Mouse (Mus musculus): ENCODE data around the gene Cux2. TPM values are rescaled to one million over a fixed set of nuclear protein-coding genes. Genes with fewer than 3 reads are reported as not detected.

The Cux2 gene
- polyA plus RNA-seq, 1 experiment: not detected

GRCm38 (mm10) chr5:121944021-121944790 is 105.7 kb downstream of the Cux2 start:
- Histone ChIP-seq H3K27me3 (replicated peaks) (peaks cover 75% of the 10 kb centered on the region), H3K4me1 (0 out of 2 replicates have a peak, but pooled peaks cover 3% of the 10 kb centered on the region), H3K9me3 (no peaks in the 10 kb centered on the region), H3K36me3 (replicated peaks; ENCODE audit: low read length) (no peaks in the 10 kb centered on the region), H3K4me3 (replicated peaks) (no peak overlapping the region)
- no peak for TF ChIP-seq FLI1 (IDR thresholded peaks at IDR 0.05; ENCODE audit: low read length)
- TF ChIP-seq GATA1 (IDR thresholded peaks at IDR 0.05; ENCODE audit: borderline replicate concordance, low read length): no peak

- H3K9me3 ChIP-seq: no peaks in the 10 kb centered on the region
- H3K4me1 ChIP-seq: 0 out of 2 replicates have a peak, but pooled peaks cover 3% of the 10 kb centered on the region
- no peak for TF ChIP-seq FLI1 (IDR thresholded peaks at IDR 0.05; ENCODE audit: low read length)
- H3K27me3 ChIP-seq (replicated peaks): peaks cover 71% of the 10 kb centered on the region
- no peaks in the 10 kb centered on the region for H3K36me3 ChIP-seq (replicated peaks; ENCODE audit: low read length)
- H3K4me3 ChIP-seq (replicated peaks): no peak overlapping the region
Observed at GRCm38 (mm10) chr5:121943472-121943871, 106.4 kb downstream of the Cux2 start.

- no peaks in the 10 kb centered on the region for H3K36me3 ChIP-seq (replicated peaks; ENCODE audit: low read length)
- H3K27me3 ChIP-seq (replicated peaks): peaks cover 70% of the 10 kb centered on the region
- no peaks in the 10 kb centered on the region for H3K9me3 ChIP-seq
- TF ChIP-seq FLI1 (IDR thresholded peaks at IDR 0.05; ENCODE audit: low read length): no peak
- TF ChIP-seq GATA1 (IDR thresholded peaks at IDR 0.05; ENCODE audit: borderline replicate concordance, low read length): no peak
- H3K4me1 ChIP-seq: no peaks in the 10 kb centered on the region
- H3K4me3 ChIP-seq (replicated peaks): no peak overlapping the region
Observed at GRCm38 (mm10) chr5:121938065-121938849, 111.6 kb downstream of the Cux2 start.

- Histone ChIP-seq H3K27me3 (replicated peaks) (peaks cover 63% of the 10 kb centered on the region), H3K4me3 (replicated peaks) (no peak overlapping the region), H3K36me3 (replicated peaks; ENCODE audit: low read length) (no peaks in the 10 kb centered on the region), H3K4me1 (no peaks in the 10 kb centered on the region), H3K9me3 (no peaks in the 10 kb centered on the region)
- no peak for TF ChIP-seq FLI1 (IDR thresholded peaks at IDR 0.05; ENCODE audit: low read length)
- TF ChIP-seq GATA1 (IDR thresholded peaks at IDR 0.05; ENCODE audit: borderline replicate concordance, low read length): no peak
Observed at GRCm38 (mm10) chr5:121930261-121930660, 119.6 kb downstream of the Cux2 start.

- Histone ChIP-seq H3K27me3 (replicated peaks) (peaks cover 59% of the 10 kb centered on the region), H3K9me3 (no peaks in the 10 kb centered on the region), H3K4me3 (replicated peaks) (no peak overlapping the region), H3K4me1 (no peaks in the 10 kb centered on the region), H3K36me3 (replicated peaks; ENCODE audit: low read length) (no peaks in the 10 kb centered on the region)
- TF ChIP-seq FLI1 (IDR thresholded peaks at IDR 0.05; ENCODE audit: low read length) (no peak), GATA1 (IDR thresholded peaks at IDR 0.05; ENCODE audit: borderline replicate concordance, low read length) (no peak)
Observed at GRCm38 (mm10) chr5:121928362-121929000, 121.4 kb downstream of the Cux2 start.

GRCm38 (mm10) chr5:121926543-121926814 is 123.4 kb downstream of the Cux2 start:
- Histone ChIP-seq H3K4me3 (replicated peaks) (no peak overlapping the region), H3K36me3 (replicated peaks; ENCODE audit: low read length) (no peaks in the 10 kb centered on the region), H3K4me1 (no peaks in the 10 kb centered on the region), H3K27me3 (replicated peaks) (peaks cover 56% of the 10 kb centered on the region), H3K9me3 (no peaks in the 10 kb centered on the region)
- no peak for TF ChIP-seq FLI1 (IDR thresholded peaks at IDR 0.05; ENCODE audit: low read length)
- no peak for TF ChIP-seq GATA1 (IDR thresholded peaks at IDR 0.05; ENCODE audit: borderline replicate concordance, low read length)

GRCm38 (mm10) chr5:121925751-121926542 is 124.0 kb downstream of the Cux2 start:
- H3K4me1 ChIP-seq: no peaks in the 10 kb centered on the region
- H3K4me3 ChIP-seq (replicated peaks): no peak overlapping the region
- H3K36me3 ChIP-seq (replicated peaks; ENCODE audit: low read length): no peaks in the 10 kb centered on the region
- TF ChIP-seq FLI1 (IDR thresholded peaks at IDR 0.05; ENCODE audit: low read length): no peak
- TF ChIP-seq GATA1 (IDR thresholded peaks at IDR 0.05; ENCODE audit: borderline replicate concordance, low read length): no peak
- H3K9me3 ChIP-seq: no peaks in the 10 kb centered on the region
- peaks cover 54% of the 10 kb centered on the region for H3K27me3 ChIP-seq (replicated peaks)

GRCm38 (mm10) chr5:121925291-121925690 is 124.6 kb downstream of the Cux2 start:
- Histone ChIP-seq H3K4me1 (no peaks in the 10 kb centered on the region), H3K4me3 (replicated peaks) (no peak overlapping the region), H3K36me3 (replicated peaks; ENCODE audit: low read length) (no peaks in the 10 kb centered on the region), H3K27me3 (replicated peaks) (peaks cover 56% of the 10 kb centered on the region), H3K9me3 (no peaks in the 10 kb centered on the region)
- TF ChIP-seq GATA1 (IDR thresholded peaks at IDR 0.05; ENCODE audit: borderline replicate concordance, low read length): no peak
- no peak for TF ChIP-seq FLI1 (IDR thresholded peaks at IDR 0.05; ENCODE audit: low read length)

- Histone ChIP-seq H3K27me3 (replicated peaks) (peaks cover 59% of the 10 kb centered on the region), H3K9me3 (no peaks in the 10 kb centered on the region), H3K4me3 (replicated peaks) (no peak overlapping the region), H3K4me1 (no peaks in the 10 kb centered on the region), H3K36me3 (replicated peaks; ENCODE audit: low read length) (no peaks in the 10 kb centered on the region)
- TF ChIP-seq GATA1 (IDR thresholded peaks at IDR 0.05; ENCODE audit: borderline replicate concordance, low read length): no peak
Observed at GRCm38 (mm10) chr5:121924423-121924822, 125.5 kb downstream of the Cux2 start.
